Mouse (Mus musculus): ENCODE results near the gene Camsap1.

GRCm38 (mm10) chr2:25949291-25949690 lies 33.8 kb downstream of the Camsap1 start:
- TF ChIP-seq CTCF (conservative IDR thresholded peaks at IDR 0.05 in 1 of 2, IDR thresholded peaks at IDR 0.05 in 1 of 2; ENCODE audit: low read depth in 2 of 2, low read length in 2 of 2) (no peak), EP300 (IDR thresholded peaks at IDR 0.05; ENCODE audit: low read length) (peak; percentile 53), ZKSCAN1 (IDR thresholded peaks at IDR 0.05; ENCODE audit: borderline replicate concordance, low read depth, low read length) (no peak), TCF12 (IDR thresholded peaks at IDR 0.05; ENCODE audit: low read depth, low read length) (peak; percentile 15; the same call in 1 of the 2 replicates), MAX (IDR thresholded peaks at IDR 0.05; ENCODE audit: low read length) (no peak), MAFK (IDR thresholded peaks at IDR 0.05; ENCODE audit: insufficient replicate concordance, low read length) (no peak)

All from CH12.LX (cell line).